Comparison of ENCODE assay signal across 27 mouse cellular contexts in the genomic region with DNA sequence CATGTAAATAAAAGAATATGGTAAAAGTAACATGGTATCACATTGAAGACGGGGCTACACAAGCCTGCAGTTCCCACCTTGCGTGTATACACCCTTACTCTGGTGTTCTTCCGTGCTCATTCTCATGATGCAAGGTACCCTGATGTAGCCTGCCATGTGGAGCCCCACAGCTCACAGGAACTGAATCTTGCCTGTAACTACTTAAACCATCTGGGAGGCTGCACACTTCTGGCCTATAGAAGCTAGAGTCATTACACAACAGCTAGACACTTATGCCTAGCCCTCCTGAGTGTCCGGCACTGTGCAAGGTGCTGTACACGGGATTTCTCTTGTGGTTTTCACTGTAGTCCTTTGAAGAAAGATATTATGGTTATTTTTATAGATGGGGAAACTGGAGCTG.
A peak's percentile ranks its signal among the peaks of the same experiment; 100 is the strongest.
DNase-seq lines count a peak whose midpoint lies in the region; ATAC-seq and TF ChIP-seq lines count a peak whose summit lies in the region.
"Had no signal": no experiment of that assay in that cellular context is flagged by ENCODE, and none has a peak within 500 bp of the region (broad histone marks: within the 10 kb centered on the region; RNA-seq: fewer than 3 reads in every experiment).

No protein-coding gene starts in this region.

- no peak for TF ChIP-seq EP300 in liver, embryonic 14.5 days (IDR thresholded peaks at IDR 0.05; ENCODE audit: low read depth)
- TF ChIP-seq EP300 in liver, postnatal 0 days (IDR thresholded peaks at IDR 0.05; ENCODE audit: low read depth): no peak

- 0 out of 2 replicates have a peak overlapping the region, but pooled peaks have one; percentile 31 for H3K27ac ChIP-seq in lung, embryonic 16.5 days (ENCODE audit: low read length)
- H3K27ac ChIP-seq in liver, embryonic 14.5 days: peak overlapping the region; percentile 59
- H3K27ac ChIP-seq in liver, postnatal 0 days (ENCODE audit: low read depth): 0 out of 2 replicates have a peak overlapping the region, but pooled peaks have one; percentile 5
- H3K27ac ChIP-seq: hindbrain, embryonic 13.5 days; limb, embryonic 13.5 days; midbrain, embryonic 13.5 days; neural tube, embryonic 15.5 days; stomach, embryonic 15.5 days had no signal

- H3K36me3 ChIP-seq in lung, embryonic 16.5 days (ENCODE audit: control insufficient read depth, insufficient read depth, low read length): no peaks in the 10 kb centered on the region
- H3K36me3 ChIP-seq in liver, embryonic 14.5 days (replicated peaks; ENCODE audit: control insufficient read depth, insufficient read depth, low read depth): no peaks in the 10 kb centered on the region
- no peaks in the 10 kb centered on the region for H3K36me3 ChIP-seq in liver, postnatal 0 days (replicated peaks; ENCODE audit: insufficient read depth, low read length)
- H3K36me3 ChIP-seq: hindbrain, embryonic 13.5 days; limb, embryonic 13.5 days; midbrain, embryonic 13.5 days; neural tube, embryonic 15.5 days; stomach, embryonic 15.5 days had no signal

- no peak for ATAC-seq in lung, embryonic 16.5 days (ENCODE audit: low read depth)
- ATAC-seq in liver, embryonic 14.5 days (ENCODE audit: insufficient read depth): no peak
- 0 out of 2 replicates have a peak, but pooled peaks have one; percentile 10 for ATAC-seq in liver, postnatal 0 days
- ATAC-seq: forebrain, embryonic 14.5 days; intestine, postnatal 0 days; midbrain, embryonic 13.5 days had no signal

- TF ChIP-seq CTCF in liver, embryonic 14.5 days (IDR thresholded peaks at IDR 0.05; ENCODE audit: low read depth): no peak
- TF ChIP-seq CTCF in liver, postnatal 0 days (IDR thresholded peaks at IDR 0.05; ENCODE audit: low read depth): no peak

- H3K4me3 ChIP-seq in lung, embryonic 16.5 days (ENCODE audit: low read length): no peak overlapping the region
- no peak overlapping the region for H3K4me3 ChIP-seq in liver, embryonic 14.5 days (ENCODE audit: insufficient read depth in 1 of 2, low read depth in 2 of 2, low read length in 2 of 2)
- H3K4me3 ChIP-seq in liver, postnatal 0 days (ENCODE audit: low read depth, low read length): no peak overlapping the region
- H3K4me3 ChIP-seq: hindbrain, embryonic 13.5 days; limb, embryonic 13.5 days; midbrain, embryonic 13.5 days; neural tube, embryonic 15.5 days; stomach, embryonic 15.5 days had no signal

- H3K27me3 ChIP-seq in lung, embryonic 16.5 days (ENCODE audit: control insufficient read depth, insufficient read depth, low read depth, low read length): no peaks in the 10 kb centered on the region
- no peaks in the 10 kb centered on the region for H3K27me3 ChIP-seq in liver, embryonic 14.5 days (ENCODE audit: control insufficient read depth, insufficient read depth, low read length)
- H3K27me3 ChIP-seq in liver, postnatal 0 days (ENCODE audit: insufficient read depth, low read length): no peaks in the 10 kb centered on the region
- H3K27me3 ChIP-seq: hindbrain, embryonic 13.5 days; limb, embryonic 13.5 days; midbrain, embryonic 13.5 days; neural tube, embryonic 15.5 days; stomach, embryonic 15.5 days had no signal

- H3K4me2 ChIP-seq in lung, embryonic 16.5 days (ENCODE audit: low read depth, low read length): no peak overlapping the region
- no peak overlapping the region for H3K4me2 ChIP-seq in liver, embryonic 14.5 days (ENCODE audit: low read depth)
- H3K4me2 ChIP-seq in liver, postnatal 0 days (ENCODE audit: low read depth, low read length): no peak overlapping the region; the same call in 1 of the 2 replicates
- H3K4me2 ChIP-seq: heart, embryonic 11.5 days; hindbrain, embryonic 13.5 days; limb, embryonic 13.5 days; lung, embryonic 14.5 days; midbrain, embryonic 13.5 days; neural tube, embryonic 15.5 days; stomach, embryonic 15.5 days had no signal

- H3K9ac ChIP-seq in lung, embryonic 16.5 days (ENCODE audit: low read length): no peak overlapping the region
- no peak overlapping the region for H3K9ac ChIP-seq in liver, embryonic 14.5 days (replicated peaks)
- H3K9ac ChIP-seq in liver, postnatal 0 days (replicated peaks): no peak overlapping the region
- H3K9ac ChIP-seq: hindbrain, embryonic 13.5 days; limb, embryonic 13.5 days; lung, embryonic 14.5 days; midbrain, embryonic 13.5 days; neural tube, embryonic 15.5 days; stomach, embryonic 15.5 days had no signal

- peaks cover 17% of the 10 kb centered on the region for H3K4me1 ChIP-seq in lung, embryonic 16.5 days (replicated peaks; ENCODE audit: control insufficient read depth, insufficient read depth, low read length)
- peaks cover 40 to 50% of the 10 kb centered on the region in 2 experiments for H3K4me1 ChIP-seq in liver, embryonic 14.5 days (replicated peaks; ENCODE audit: control insufficient read depth in 2 of 2, insufficient read depth in 2 of 2, low read length in 1 of 2)
- H3K4me1 ChIP-seq in liver, postnatal 0 days (ENCODE audit: insufficient read depth): peaks cover 27% of the 10 kb centered on the region
- H3K4me1 ChIP-seq: stomach, embryonic 15.5 days had no signal

- H3K9me3 ChIP-seq in lung, embryonic 16.5 days (ENCODE audit: control insufficient read depth, low read length): no peaks in the 10 kb centered on the region
- H3K9me3 ChIP-seq in liver, embryonic 14.5 days (ENCODE audit: control insufficient read depth, low read length): no peaks in the 10 kb centered on the region
- H3K9me3 ChIP-seq in liver, postnatal 0 days (ENCODE audit: low read length): no peaks in the 10 kb centered on the region
- H3K9me3 ChIP-seq: hindbrain, embryonic 13.5 days; limb, embryonic 13.5 days; midbrain, embryonic 13.5 days; neural tube, embryonic 15.5 days; stomach, embryonic 15.5 days had no signal

- 80% methylated on average over 5 of the region's 5 CpGs for WGBS in lung, embryonic 16.5 days
- WGBS in liver, embryonic 14.5 days (ENCODE audit: insufficient replicate concordance): 76% methylated on average over 5 of the region's 5 CpGs
- 75% methylated on average over 5 of the region's 5 CpGs for WGBS in liver, postnatal 0 days (ENCODE audit: insufficient replicate concordance)

- no peak for DNase-seq in lung, postnatal 25 days (ENCODE audit: low spot score)
- no peak for DNase-seq in liver, embryonic 14.5 days (ENCODE audit: low read depth in 3 of 3, low spot score in 3 of 3)
- DNase-seq in liver, postnatal 0 days: peak; percentile 9
- no peak for DNase-seq in adrenal gland, postnatal 25 days
- no peak for DNase-seq in cerebellum, adult 11-12 months
- DNase-seq: B cell, adult 2 months; cerebellum, adult 8-10 months; cerebellum, postnatal 25 days; gastrocnemius, postnatal 14 days; heart, adult 11 months; heart, postnatal 4 days; kidney, adult 9 months; kidney, postnatal 10 days; lung, embryonic 14.5 days; lung, postnatal 36 days; retina, postnatal 1 day; right cerebral cortex, postnatal 14 days; thymus, adult 2 months had no signal

Comparison
In these comparisons a context has a peak if more than half of its experiments do, and no peak if none do; other contexts are left out.
1. H3K27ac ChIP-seq: peak in every context shown above with its lines; median percentile 59 in liver, embryonic 14.5 days; 31 in lung, embryonic 16.5 days; 5 in liver, postnatal 0 days.